Mouse (Mus musculus) lung, embryonic 14.5 days (tissue): ENCODE data around the gene Dlg2. TPM values are rescaled to one million over a fixed set of nuclear protein-coding genes. Genes with fewer than 3 reads are reported as not detected.

Source experiments
- ATAC-seq: fragments of 200-750 bp; cut with Nextera tagmentation; 2 replicates; pipeline ENCODE4 v1.8.0; 2017; ENCODE audit warnings: mild to moderate bottlenecking, moderate TSS enrichment, moderate library complexity; ENCODE audit not compliant: insufficient read depth
- DNase-seq: peaks from one replicate; pipeline ENCODE4 v3.0.0-alpha.2; 2015
- H3K27ac ChIP-seq: fragments of 300-500 bp; sonication (generic); 2 replicates; pipeline ENCODE4 v1.5.1; 2014; ENCODE audit warnings: low read depth, mild to moderate bottlenecking, moderate library complexity
- H3K27me3 ChIP-seq: fragments of 300-500 bp; sonication (generic); 2 replicates; pipeline ENCODE4 v1.6.1; 2014; ENCODE audit warnings: low read length, control low read depth; ENCODE audit not compliant: insufficient read depth
- H3K36me3 ChIP-seq: fragments of 300-500 bp; sonication (generic); 2 replicates; pipeline ENCODE4 v1.6.1; 2014; ENCODE audit warnings: control low read depth; ENCODE audit not compliant: insufficient read depth
- H3K4me1 ChIP-seq: fragments of 300-500 bp; sonication (generic); 2 replicates; pipeline ENCODE4 v1.6.1; 2014; ENCODE audit warnings: antibody characterized with exemption, control low read depth; ENCODE audit not compliant: insufficient read depth
- H3K4me2 ChIP-seq: fragments of 300-500 bp; sonication (generic); 2 replicates; pipeline ENCODE4 v1.6.1; 2014; ENCODE audit warnings: mild to moderate bottlenecking
- H3K4me3 ChIP-seq: fragments of 300-500 bp; sonication (generic); 2 replicates; pipeline ENCODE4 v1.5.1; 2014; ENCODE audit warnings: low read depth, low read length
- H3K9ac ChIP-seq: fragments of 300-500 bp; sonication (generic); 2 replicates; pipeline ENCODE4 v1.6.1; 2014
- H3K9me3 ChIP-seq: fragments of 300-500 bp; sonication (generic); 2 replicates; pipeline ENCODE4 v1.6.1; 2016; ENCODE audit warnings: low read depth, low read length, control low read depth
- CTCF ChIP-seq: IDR thresholded peaks from 2 replicates; pipeline ENCODE4 v1.5.1; 2016; ENCODE audit warnings: antibody characterized with exemption, low read depth
- WGBS: fragments of 180-500 bp; shearing (Covaris S2); extraction: QIAGEN DNeasy Blood & Tissue Kit; methylation state at CpG from one replicate; pipeline ENCODE4 v1.1.7; 2014; 5-methylcytosine and 5-hydroxymethylcytosine counted together
- polyA plus RNA-seq: library from polyadenylated mRNA; unstranded; fragments of >200 nt; fragmentation: Nextera tagmentation; extraction: Ambion mirVana; gene quantifications from 2 replicates; pipeline ENCODE4 v1.2.1, GENCODE M21; 2014

Dlg2 gene
- polyA plus RNA-seq, 1 experiment from 2014 or later: 0.25 TPM

DNA sequence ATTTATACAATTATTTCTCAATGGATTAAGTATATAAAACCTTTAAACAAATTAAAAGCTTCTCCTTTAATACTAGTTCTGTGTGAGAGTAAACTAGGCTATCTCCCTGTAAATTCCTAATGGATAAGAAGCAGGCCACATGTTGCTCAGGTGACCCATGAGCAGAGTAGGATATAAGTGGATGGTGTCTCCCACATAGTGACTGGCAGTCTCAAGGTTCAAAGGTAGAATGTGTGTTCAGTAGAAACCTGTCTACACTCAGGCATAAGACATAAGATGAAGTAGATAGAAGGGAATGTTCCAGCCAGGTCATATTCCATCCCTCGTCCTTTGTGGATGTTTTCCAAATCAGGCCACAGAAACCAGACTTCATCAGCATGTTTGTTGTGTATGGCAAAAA lies 1532.2 kb downstream of the Dlg2 start:
- DNase-seq: no peak

DNA sequence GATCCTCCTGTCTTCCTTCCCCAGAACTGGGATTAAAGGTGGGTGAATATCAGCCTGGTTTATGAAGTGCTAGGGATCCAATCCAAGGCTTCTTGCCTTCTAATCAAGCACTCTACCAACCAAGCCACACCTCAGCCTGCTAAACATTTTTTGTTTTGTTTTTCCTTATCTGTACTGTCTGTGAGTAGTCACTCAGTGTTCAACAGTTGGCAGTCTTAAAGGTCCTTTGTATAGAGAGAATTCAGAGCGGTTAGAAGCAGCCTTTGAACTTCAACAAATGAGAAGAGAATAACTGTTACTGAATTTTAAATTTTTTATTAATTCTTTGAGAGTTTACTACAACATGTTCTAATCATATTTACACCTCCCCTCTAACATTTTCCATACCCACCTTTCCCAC lies 1548.5 kb downstream of the Dlg2 start:
- Histone ChIP-seq H3K9ac (no peak overlapping the region), H3K27ac (no peak overlapping the region), H3K4me2 (no peak overlapping the region), H3K4me1 (no peaks in the 10 kb centered on the region), H3K27me3 (no peaks in the 10 kb centered on the region), H3K4me3 (no peak overlapping the region), H3K36me3 (no peaks in the 10 kb centered on the region), H3K9me3 (no peaks in the 10 kb centered on the region)
- ATAC-seq: no peak
- no peak for DNase-seq
- TF ChIP-seq CTCF: no peak
- 68% methylated on average over 1 of the region's 1 CpGs for WGBS

More for the DNA sequence above, 1532.2 kb downstream of the Dlg2 start:
- Histone ChIP-seq H3K9ac (no peak overlapping the region), H3K27me3 (no peaks in the 10 kb centered on the region), H3K36me3 (no peaks in the 10 kb centered on the region), H3K4me2 (no peak overlapping the region), H3K4me3 (no peak overlapping the region), H3K27ac (no peak overlapping the region), H3K9me3 (no peaks in the 10 kb centered on the region), H3K4me1 (no peaks in the 10 kb centered on the region)
- ATAC-seq: no peak
- TF ChIP-seq CTCF: no peak
- WGBS: 84% methylated on average over 1 of the region's 1 CpGs

DNA sequence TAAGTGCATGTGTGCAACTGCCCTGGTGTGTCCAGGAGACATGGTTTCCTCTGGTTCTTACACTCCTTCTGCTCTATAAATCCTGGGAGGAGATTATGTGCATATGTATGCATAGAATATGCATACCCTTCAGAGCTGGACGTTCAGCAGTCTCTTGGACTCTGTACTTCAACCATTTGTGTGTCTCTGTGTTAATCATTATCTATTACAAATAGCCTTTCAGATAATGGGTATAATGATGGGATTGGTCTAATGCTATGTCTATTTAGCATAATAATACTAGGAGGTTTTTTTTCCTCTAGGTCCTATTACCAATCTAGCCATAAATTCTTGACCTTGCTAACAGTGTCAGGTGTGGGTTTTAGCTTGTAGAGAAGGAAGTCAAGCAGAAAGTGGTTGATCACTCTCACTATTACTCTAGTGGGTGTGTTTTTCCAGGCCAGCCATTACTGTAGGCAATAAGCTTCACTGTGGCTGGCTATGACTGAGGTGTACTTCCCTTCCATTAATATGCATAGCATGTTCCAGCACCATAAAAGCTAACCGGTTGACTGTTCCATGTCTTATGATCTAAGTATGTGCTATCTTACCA lies 1549.1 kb downstream of the Dlg2 start:
- 68% methylated on average over 2 of the region's 2 CpGs for WGBS
- Histone ChIP-seq H3K4me2 (no peak overlapping the region), H3K4me3 (no peak overlapping the region), H3K27me3 (no peaks in the 10 kb centered on the region), H3K27ac (no peak overlapping the region), H3K36me3 (no peaks in the 10 kb centered on the region), H3K9ac (no peak overlapping the region), H3K4me1 (no peaks in the 10 kb centered on the region), H3K9me3 (no peaks in the 10 kb centered on the region)
- no peak for TF ChIP-seq CTCF
- DNase-seq (no peak), ATAC-seq (no peak)

DNA sequence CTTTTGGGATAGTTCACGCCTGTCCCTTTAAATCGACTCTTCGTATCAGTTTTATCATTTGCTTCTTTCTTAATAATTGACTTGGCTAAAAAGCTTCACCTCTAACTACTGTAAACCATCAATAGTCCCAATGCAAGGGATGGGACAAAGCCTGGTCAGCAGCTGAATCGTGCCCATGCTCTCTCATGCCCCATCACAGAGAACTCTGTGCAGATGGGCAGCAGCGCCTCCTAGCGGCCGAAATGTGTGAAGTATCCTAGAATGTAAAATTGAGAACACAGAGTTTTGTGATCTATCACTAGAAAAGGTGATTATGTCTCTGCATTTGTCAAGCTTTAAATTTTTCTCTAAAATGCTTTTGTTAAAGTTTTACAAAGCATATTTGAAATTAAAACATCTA lies 1550.6 kb downstream of the Dlg2 start:
- Histone ChIP-seq H3K27me3 (no peaks in the 10 kb centered on the region), H3K4me2 (no peak overlapping the region), H3K9ac (no peak overlapping the region), H3K4me3 (no peak overlapping the region), H3K27ac (no peak overlapping the region), H3K4me1 (no peaks in the 10 kb centered on the region), H3K36me3 (no peaks in the 10 kb centered on the region), H3K9me3 (no peaks in the 10 kb centered on the region)
- 37% methylated on average over 7 of the region's 7 CpGs for whole genome bisulfite sequencing
- TF ChIP-seq CTCF: peak; percentile 83
- ATAC-seq (peak; percentile 68; the same call in 1 of the 2 replicates), DNase-seq (peak; percentile 85)

DNA sequence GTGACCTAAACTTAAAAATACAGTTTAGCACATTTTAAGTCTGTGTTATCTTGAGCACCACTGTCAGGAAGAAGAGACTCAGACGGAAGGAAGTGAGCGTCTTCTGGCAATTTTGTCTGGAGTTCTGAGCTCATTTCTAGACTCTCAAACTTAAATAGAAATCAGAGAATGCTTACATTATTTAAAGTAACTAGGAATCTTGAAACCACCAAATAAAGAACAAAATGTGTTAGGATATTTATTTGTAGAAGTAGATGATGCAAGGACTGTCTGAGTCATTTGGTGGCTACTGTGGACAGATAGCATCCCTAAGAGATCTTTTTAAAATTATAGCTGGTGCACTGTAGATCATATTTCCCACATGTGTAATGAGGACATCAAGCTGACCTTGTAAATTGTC lies 1557.8 kb downstream of the Dlg2 start:
- WGBS: 82% methylated on average over 2 of the region's 2 CpGs

DNA sequence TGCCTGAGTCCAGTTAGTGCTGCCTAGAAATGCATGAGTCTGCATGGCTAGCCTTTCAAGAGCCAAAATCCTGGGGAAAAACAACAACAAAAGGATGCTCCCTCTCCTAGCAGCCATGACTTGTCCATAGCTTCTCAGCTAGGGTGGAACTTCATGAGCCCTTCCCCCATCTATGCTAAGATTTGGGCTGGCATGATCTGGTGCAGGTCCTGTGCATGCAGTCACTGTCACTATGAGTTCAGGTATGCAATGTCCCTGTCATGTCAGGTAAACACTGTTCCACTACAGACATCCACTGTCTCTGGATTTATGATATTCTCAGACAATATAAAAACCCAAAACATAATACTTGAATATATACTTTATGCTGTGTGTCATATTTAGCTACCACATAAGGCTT lies 1563.7 kb downstream of the Dlg2 start:
- no peak overlapping the region for H3K27ac ChIP-seq

More for the DNA sequence above, 1557.8 kb downstream of the Dlg2 start:
- DNase-seq (no peak), ATAC-seq (no peak)
- no peaks in the 10 kb centered on the region for H3K36me3 ChIP-seq
- no peak overlapping the region for H3K27ac ChIP-seq
- H3K4me2 ChIP-seq: no peak overlapping the region
- no peak overlapping the region for H3K4me3 ChIP-seq
- H3K4me1 ChIP-seq: no peaks in the 10 kb centered on the region
- no peak overlapping the region for H3K9ac ChIP-seq
- no peak for TF ChIP-seq CTCF
- H3K9me3 ChIP-seq: no peaks in the 10 kb centered on the region
- no peaks in the 10 kb centered on the region for H3K27me3 ChIP-seq

DNA sequence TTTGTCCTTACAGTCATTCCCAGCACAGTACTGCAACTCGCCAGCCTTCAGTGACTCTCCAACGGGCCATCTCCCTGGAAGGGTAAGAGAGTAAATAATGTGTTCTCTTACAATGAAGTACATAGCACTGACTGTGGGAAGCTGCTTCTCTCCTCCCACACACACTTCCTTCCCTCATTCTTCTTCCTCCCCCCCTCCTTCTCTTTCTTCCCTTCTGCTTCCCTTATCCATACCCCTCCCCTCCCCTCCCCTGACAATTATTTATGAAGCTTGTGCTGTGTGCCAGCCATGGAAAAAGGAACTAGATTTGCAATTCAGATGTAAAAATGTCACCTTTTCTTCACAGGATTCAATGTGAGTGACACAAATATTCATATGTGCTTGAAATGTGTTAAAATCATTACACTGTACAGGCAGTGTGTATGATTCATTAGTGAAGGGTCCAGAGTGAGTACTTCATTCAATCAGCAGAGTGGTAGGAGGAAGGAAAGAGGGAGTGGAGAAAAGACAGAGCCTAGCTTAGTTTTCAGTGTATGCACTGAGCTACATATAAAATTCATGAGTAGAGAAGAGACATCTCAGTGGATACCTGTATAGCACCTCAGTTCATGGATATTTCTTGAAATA lies 1564.4 kb downstream of the Dlg2 start:
- no peak for DNase-seq
- 46% methylated on average over 2 of the region's 2 CpGs for WGBS
- Histone ChIP-seq H3K9me3 (no peaks in the 10 kb centered on the region), H3K4me1 (no peaks in the 10 kb centered on the region), H3K27me3 (no peaks in the 10 kb centered on the region), H3K27ac (no peak overlapping the region), H3K9ac (no peak overlapping the region), H3K36me3 (no peaks in the 10 kb centered on the region), H3K4me2 (no peak overlapping the region), H3K4me3 (no peak overlapping the region)
- no peak for TF ChIP-seq CTCF
- no peak for ATAC-seq

More for the DNA sequence above, 1563.7 kb downstream of the Dlg2 start:
- Histone ChIP-seq H3K27me3 (no peaks in the 10 kb centered on the region), H3K4me3 (no peak overlapping the region), H3K9me3 (no peaks in the 10 kb centered on the region), H3K4me1 (no peaks in the 10 kb centered on the region), H3K36me3 (no peaks in the 10 kb centered on the region), H3K9ac (no peak overlapping the region), H3K4me2 (no peak overlapping the region)
- ATAC-seq: no peak
- DNase-seq: no peak
- TF ChIP-seq CTCF: no peak

DNA sequence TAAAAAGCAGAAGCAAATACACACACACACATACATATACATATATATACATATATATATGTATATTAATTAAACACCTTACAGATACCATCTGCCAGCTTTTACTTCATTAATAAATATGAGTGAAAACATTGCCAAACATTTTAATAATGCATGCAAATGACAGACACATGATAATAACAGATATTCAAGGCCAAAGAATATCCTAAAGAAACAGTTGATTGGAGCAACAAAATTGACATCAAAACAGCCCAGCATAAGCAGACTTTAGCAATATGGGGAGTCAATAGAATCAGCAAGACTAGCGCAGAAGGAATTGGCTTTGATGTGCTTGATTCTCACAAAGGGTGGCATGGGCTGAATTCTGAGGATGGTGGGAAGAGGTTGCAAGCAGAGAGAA lies 1568.5 kb downstream of the Dlg2 start:
- Histone ChIP-seq H3K4me3 (no peak overlapping the region), H3K4me2 (no peak overlapping the region), H3K4me1 (no peaks in the 10 kb centered on the region), H3K27me3 (no peaks in the 10 kb centered on the region), H3K27ac (no peak overlapping the region), H3K36me3 (no peaks in the 10 kb centered on the region), H3K9me3 (no peaks in the 10 kb centered on the region), H3K9ac (no peak overlapping the region)
- ATAC-seq (no peak), DNase-seq (no peak)
- WGBS: 98% methylated on average over 1 of the region's 1 CpGs
- no peak for TF ChIP-seq CTCF
